Mouse (Mus musculus): ENCODE results near the gene Rngtt.

- TF ChIP-seq CTCF (IDR thresholded peaks at IDR 0.05 in 2 of 3, conservative IDR thresholded peaks at IDR 0.05 in 1 of 3; ENCODE audit: control insufficient read depth in 1 of 3, insufficient read depth in 1 of 3, low read depth in 2 of 3, low read length in 3 of 3, poor library complexity in 1 of 3, severe bottlenecking in 1 of 3) (no peak), GATA1 (IDR thresholded peaks at IDR 0.05; ENCODE audit: low read depth, low read length) (no peak)
Observed at GRCm38 (mm10) chr4:33309764-33310757, at the start of gene Rngtt.
